Mouse (Mus musculus) heart, embryonic 13.5 days (tissue): Measurements from ENCODE around the gene Saysd1. TPM values are rescaled to one million over a fixed set of nuclear protein-coding genes. Genes with fewer than 3 reads are reported as not detected.

Experiments used
- ATAC-seq: fragments of 200-750 bp; cut with Nextera tagmentation; 2 replicates; pipeline ENCODE4 v1.8.0; 2017; ENCODE audit warnings: moderate TSS enrichment; ENCODE audit not compliant: insufficient number of reproducible peaks, low FRiP score, low TSS enrichment; ENCODE audit errors: extremely low read depth
- H3K27ac ChIP-seq: fragments of 300-500 bp; sonication (generic); replicated peaks from 2 replicates; pipeline ENCODE4 v1.5.1; 2015; ENCODE audit warnings: moderate library complexity, mild to moderate bottlenecking, inconsistent platforms
- H3K27me3 ChIP-seq: fragments of 300-500 bp; sonication (generic); replicated peaks from 2 replicates; pipeline ENCODE4 v1.6.1; 2015; ENCODE audit warnings: mild to moderate bottlenecking, inconsistent platforms
- H3K36me3 ChIP-seq: fragments of 300-500 bp; sonication (generic); 2 replicates; pipeline ENCODE4 v1.6.1; 2015; ENCODE audit warnings: mild to moderate bottlenecking, inconsistent platforms
- H3K4me1 ChIP-seq: fragments of 300-500 bp; sonication (generic); 2 replicates; pipeline ENCODE4 v1.6.1; 2015; ENCODE audit warnings: inconsistent platforms
- H3K4me2 ChIP-seq: fragments of 300-500 bp; sonication (generic); 2 replicates; pipeline ENCODE4 v1.6.1; 2015; ENCODE audit warnings: inconsistent platforms, mild to moderate bottlenecking, moderate library complexity
- H3K4me3 ChIP-seq: fragments of 300-500 bp; sonication (generic); 2 replicates; pipeline ENCODE4 v1.5.1; 2015; ENCODE audit warnings: moderate library complexity, mild to moderate bottlenecking, inconsistent platforms
- H3K9ac ChIP-seq: fragments of 300-500 bp; sonication (generic); 2 replicates; pipeline ENCODE4 v1.6.1; 2015; ENCODE audit warnings: inconsistent platforms, mild to moderate bottlenecking, moderate library complexity
- H3K9me3 ChIP-seq: fragments of 300-500 bp; sonication (generic); 2 replicates; pipeline ENCODE4 v1.6.1; 2016; ENCODE audit warnings: inconsistent platforms
- WGBS: fragments of 180-500 bp; shearing (Covaris S2); methylation state at CpG from one replicate; pipeline ENCODE4 v1.1.7; 2015; ENCODE audit warnings: mixed read lengths; 5-methylcytosine and 5-hydroxymethylcytosine counted together
- polyA plus RNA-seq: library from polyadenylated mRNA; unstranded; fragments of >200 nt; fragmentation: Nextera tagmentation; extraction: Ambion mirVana; gene quantifications from 2 replicates; pipeline ENCODE4 v1.2.1, GENCODE M21; 2015

Saysd1 gene
- polyA plus RNA-seq, 1 experiment from 2014 or later = 8.0 TPM

DNA sequence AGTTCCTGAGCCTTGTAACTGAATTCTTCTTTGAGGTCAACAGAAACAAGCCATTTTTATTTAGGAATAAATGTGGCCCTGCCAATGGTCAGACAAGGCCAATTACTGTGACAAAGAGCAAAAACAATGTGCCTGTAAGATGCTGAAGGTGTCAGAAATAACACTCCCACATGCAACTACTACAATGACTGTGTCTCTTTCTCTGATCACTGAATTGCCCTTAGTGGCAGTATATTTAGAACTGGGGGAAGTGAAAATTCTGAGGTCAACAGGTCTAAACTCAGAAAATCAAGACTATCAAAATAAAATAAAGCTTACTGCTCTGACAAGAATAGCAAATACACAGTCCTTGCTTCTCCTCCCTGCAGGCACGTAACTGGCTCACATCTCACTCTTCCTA, 63.6 kb downstream of the Saysd1 start:
- H3K4me1 ChIP-seq = peaks cover 2% of the 10 kb centered on the region
- H3K4me3 ChIP-seq = no peak overlapping the region
- no peak overlapping the region for H3K27ac ChIP-seq
- peaks cover 8% of the 10 kb centered on the region; the same call in 1 of the 2 replicates for H3K36me3 ChIP-seq
- no peak overlapping the region for H3K9ac ChIP-seq
- WGBS = 76% methylated on average over 1 of the region's 1 CpGs
- no peaks in the 10 kb centered on the region for H3K27me3 ChIP-seq
- no peak for ATAC-seq
- H3K9me3 ChIP-seq = no peaks in the 10 kb centered on the region
- H3K4me2 ChIP-seq = no peak overlapping the region

DNA sequence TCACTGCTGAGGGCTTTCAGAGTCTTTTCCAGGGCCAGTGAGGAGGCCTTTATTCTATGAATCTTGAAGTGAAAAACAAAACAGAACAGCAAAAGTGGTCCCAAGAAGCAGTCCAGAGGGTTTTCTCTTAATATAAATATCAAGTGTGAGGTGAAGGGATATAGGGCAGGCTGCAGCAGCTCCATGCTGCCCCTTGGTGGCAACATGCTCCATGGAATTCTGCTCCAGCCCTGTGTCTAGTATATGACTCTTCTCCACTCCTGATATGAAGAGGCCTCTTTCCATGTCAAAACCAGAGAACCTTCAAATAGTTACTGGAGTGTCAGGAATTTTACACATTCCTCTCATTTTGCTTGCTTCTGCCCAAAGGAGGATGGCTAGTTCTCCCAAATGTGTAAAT, 67.7 kb downstream of the Saysd1 start:
- Histone ChIP-seq H3K9ac (no peak overlapping the region), H3K27me3 (no peaks in the 10 kb centered on the region), H3K36me3 (no peaks in the 10 kb centered on the region), H3K27ac (no peak overlapping the region), H3K4me3 (no peak overlapping the region), H3K9me3 (no peaks in the 10 kb centered on the region), H3K4me1 (peaks cover 4% of the 10 kb centered on the region; the same call in 1 of the 2 replicates), H3K4me2 (no peak overlapping the region)
- no peak for ATAC-seq

DNA sequence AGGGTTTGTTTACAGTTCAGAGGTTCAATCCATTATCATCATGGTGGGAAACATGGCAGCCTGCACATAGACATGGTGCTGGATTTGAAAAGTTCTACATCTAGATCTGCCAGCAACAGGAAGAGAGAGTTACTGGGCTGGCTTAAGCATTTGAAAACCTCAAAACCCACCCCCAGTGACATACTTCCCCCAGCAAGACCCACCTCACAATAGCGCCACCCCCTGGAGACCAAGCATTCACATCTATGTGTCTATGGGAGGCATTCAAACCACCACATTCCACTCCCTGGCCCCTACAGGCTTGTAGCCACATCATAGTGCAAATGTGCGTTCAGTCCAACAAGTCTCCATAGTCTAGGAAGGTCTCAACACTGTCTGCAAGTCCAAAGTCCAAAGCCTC, 70.0 kb downstream of the Saysd1 start:
- no peak for ATAC-seq
- no peaks in the 10 kb centered on the region for H3K9me3 ChIP-seq
- H3K4me2 ChIP-seq = no peak overlapping the region
- WGBS = 69% methylated on average over 2 of the region's 2 CpGs
- H3K4me1 ChIP-seq = peaks cover 4% of the 10 kb centered on the region; the same call in 1 of the 2 replicates
- H3K9ac ChIP-seq = no peak overlapping the region
- H3K36me3 ChIP-seq = no peaks in the 10 kb centered on the region
- no peak overlapping the region for H3K27ac ChIP-seq
- H3K4me3 ChIP-seq = no peak overlapping the region
- H3K27me3 ChIP-seq = no peaks in the 10 kb centered on the region

DNA sequence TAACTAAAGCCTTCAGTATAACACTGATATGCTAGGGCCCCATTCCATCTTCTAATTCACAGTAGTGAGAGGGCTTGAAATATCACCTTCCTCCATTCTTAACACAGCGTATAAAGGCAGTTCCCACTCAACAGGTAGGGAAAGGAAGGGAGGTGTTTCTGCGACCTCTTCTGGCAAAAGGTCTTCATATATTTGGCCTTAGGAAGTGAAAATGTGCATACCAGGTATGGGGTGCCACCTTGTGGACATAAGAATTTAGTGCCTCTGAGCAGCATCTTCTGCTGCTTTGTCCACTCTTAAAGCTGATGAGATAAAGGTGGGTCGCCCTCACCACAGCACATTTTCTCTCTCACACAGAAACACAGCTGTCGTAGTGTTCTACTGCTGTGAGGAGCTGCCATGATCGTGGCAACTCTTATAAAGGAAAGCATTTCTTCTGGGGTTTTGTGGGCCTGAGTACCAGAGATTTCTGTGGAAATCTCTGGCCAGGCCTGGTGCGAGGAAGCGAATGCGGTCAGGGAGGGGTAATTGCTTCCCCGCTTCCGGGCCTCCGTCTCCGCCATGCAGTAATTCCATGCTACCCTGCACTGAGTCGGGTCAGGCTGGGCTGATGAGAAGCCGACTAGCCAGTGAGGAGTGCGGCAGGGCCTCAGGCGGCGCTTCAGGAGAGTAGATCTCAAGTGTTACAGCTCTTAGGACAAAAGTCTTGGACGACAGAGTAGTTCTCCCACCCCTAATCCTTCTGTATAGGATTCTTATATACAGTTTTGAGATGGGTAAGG, 70.8 kb downstream of the Saysd1 start:
- WGBS = 30% methylated on average over 18 of the region's 18 CpGs
- Histone ChIP-seq H3K4me2 (no peak overlapping the region), H3K9me3 (no peaks in the 10 kb centered on the region)

DNA sequence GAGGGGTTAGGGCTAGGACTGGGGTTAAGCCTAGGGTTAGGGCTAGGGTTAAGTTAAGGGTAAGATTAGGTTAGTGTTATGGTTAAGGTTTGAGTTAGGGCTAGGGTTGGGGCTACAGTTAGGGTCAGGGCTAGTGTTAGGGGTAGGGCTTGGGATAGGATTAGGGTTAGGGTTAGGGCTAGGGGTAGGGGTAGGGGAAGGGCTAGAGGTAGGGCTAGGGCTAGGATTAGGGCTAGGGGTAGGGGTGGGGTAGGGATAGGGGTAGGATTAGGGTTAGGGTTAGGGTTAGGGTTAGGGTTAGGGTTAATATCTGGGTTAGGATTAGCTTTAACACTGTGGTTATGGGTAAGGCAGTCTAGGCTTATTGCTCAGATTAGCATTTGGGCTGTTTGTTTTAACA, 73.6 kb downstream of the Saysd1 start:
- no peaks in the 10 kb centered on the region for H3K36me3 ChIP-seq
- H3K4me2 ChIP-seq = no peak overlapping the region
- no peak overlapping the region for H3K9ac ChIP-seq
- H3K27me3 ChIP-seq = no peaks in the 10 kb centered on the region
- no peaks in the 10 kb centered on the region for H3K9me3 ChIP-seq
- H3K27ac ChIP-seq = no peak overlapping the region
- H3K4me1 ChIP-seq = peaks cover 4% of the 10 kb centered on the region; the same call in 1 of the 2 replicates
- H3K4me3 ChIP-seq = no peak overlapping the region
- no peak for ATAC-seq

More for the DNA sequence above, 70.8 kb downstream of the Saysd1 start:
- Histone ChIP-seq H3K36me3 (no peaks in the 10 kb centered on the region), H3K27ac (no peak overlapping the region), H3K9ac (0 out of 2 replicates have a peak overlapping the region, but pooled peaks have one; percentile 11), H3K4me1 (peaks cover 4% of the 10 kb centered on the region; the same call in 1 of the 2 replicates), H3K27me3 (no peaks in the 10 kb centered on the region), H3K4me3 (no peak overlapping the region)
- no peak for ATAC-seq

DNA sequence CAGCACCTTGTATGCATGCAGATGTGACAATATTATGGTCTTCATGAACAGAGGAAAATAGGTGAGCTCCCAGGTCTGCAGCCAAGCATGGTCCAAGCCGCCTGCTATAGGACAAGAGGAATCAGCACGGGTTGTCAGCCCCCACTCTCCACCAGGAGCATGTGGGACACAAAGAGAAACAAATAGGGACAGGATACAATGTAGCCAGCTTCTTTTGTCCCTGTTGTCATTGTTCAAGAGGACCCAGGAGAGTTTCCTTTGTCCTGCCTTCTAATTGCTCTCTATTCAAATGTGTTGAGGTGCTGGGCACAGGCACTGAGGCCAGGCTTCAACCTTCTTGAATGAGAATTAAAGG, 89.9 kb downstream of the Saysd1 start:
- H3K4me1 ChIP-seq = peaks cover 37% of the 10 kb centered on the region
- H3K4me2 ChIP-seq = no peak overlapping the region
- 50% methylated on average over 2 of the region's 2 CpGs for WGBS
- H3K27me3 ChIP-seq = no peaks in the 10 kb centered on the region
- H3K9ac ChIP-seq = no peak overlapping the region
- H3K9me3 ChIP-seq = no peaks in the 10 kb centered on the region
- no peaks in the 10 kb centered on the region for H3K36me3 ChIP-seq
- ATAC-seq = no peak
- no peak overlapping the region for H3K4me3 ChIP-seq
- no peak overlapping the region for H3K27ac ChIP-seq

DNA sequence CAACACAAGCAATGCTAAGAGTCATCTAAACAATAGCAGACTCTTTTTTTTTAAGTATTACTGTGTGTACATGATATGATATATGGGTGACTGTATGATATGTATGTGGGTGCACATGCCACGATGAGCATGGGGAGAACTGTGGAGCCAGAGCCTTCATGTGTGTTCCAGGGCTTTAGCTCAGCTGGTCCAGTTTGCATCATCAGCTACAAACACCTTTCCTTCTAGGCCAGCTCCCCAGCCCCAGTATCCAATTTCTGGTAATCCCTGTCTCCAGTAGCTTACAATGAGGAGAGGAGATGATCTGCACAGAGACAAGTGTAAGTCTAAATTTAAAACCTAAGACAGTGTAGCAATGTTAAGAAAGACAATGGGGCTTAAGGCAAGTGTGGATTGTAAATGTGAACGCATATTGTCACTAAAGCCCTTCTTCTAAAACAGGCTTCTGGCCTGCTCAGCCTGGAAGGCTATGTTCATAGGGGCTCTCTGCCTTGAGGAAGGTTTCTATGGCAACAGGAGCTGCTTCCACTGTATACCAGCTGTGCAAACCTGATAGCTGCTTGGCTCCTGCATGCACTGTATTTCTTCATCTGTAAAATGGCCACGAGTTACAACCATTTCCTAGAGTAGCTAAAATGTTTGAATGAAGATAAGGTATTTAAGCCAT, 90.4 kb downstream of the Saysd1 start:
- no peak overlapping the region for H3K27ac ChIP-seq
- no peak overlapping the region for H3K4me3 ChIP-seq
- H3K9ac ChIP-seq = no peak overlapping the region
- H3K4me1 ChIP-seq = peaks cover 37% of the 10 kb centered on the region
- H3K27me3 ChIP-seq = no peaks in the 10 kb centered on the region
- no peaks in the 10 kb centered on the region for H3K36me3 ChIP-seq
- WGBS = 54% methylated on average over 3 of the region's 3 CpGs
- ATAC-seq = no peak
- no peaks in the 10 kb centered on the region for H3K9me3 ChIP-seq
- no peak overlapping the region for H3K4me2 ChIP-seq

DNA sequence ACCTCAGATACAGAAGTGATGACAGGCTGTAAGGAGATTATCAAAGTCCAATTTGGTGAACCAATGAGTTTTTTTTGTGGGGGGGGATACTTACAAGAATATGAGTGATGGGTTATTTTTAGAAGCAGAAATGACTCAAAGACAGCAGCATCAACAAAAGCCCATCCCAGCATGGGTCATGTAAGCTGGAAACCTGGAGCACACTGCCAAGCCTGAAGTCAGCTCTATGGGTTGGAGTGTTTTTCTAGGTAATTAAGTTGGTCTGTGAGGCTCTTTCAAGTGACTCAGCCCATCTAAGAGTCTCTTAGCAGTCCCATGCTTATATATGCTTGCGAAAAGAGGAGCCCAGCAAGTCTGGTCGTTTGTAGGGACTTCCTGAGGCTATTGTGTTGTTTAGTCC, 91.0 kb downstream of the Saysd1 start:
- Histone ChIP-seq H3K36me3 (no peaks in the 10 kb centered on the region), H3K27ac (no peak overlapping the region), H3K4me3 (no peak overlapping the region), H3K4me2 (no peak overlapping the region), H3K4me1 (peaks cover 37% of the 10 kb centered on the region), H3K27me3 (no peaks in the 10 kb centered on the region), H3K9me3 (no peaks in the 10 kb centered on the region), H3K9ac (no peak overlapping the region)
- no peak for ATAC-seq
- WGBS = 61% methylated on average over 2 of the region's 2 CpGs

DNA sequence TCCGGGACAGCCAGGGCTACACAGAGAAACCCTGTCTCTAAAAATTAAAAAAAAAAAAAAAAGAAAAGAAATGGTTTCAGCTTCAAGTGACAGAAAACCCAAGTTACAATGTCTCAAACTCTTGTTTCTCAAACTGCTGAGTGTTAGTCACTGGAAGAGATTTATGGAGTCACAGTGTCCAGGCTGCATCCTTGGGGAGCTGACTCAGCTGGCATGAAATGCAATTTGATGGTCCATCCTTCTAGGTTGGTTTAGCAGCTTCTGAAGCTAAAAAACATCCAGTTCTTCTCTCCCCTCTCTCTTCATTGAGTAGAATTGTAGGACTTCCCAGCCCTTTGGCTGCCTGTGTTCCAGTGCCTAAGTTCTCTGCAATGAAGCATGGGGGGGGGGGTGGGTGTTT, 94.3 kb downstream of the Saysd1 start:
- WGBS = 85% methylated on average over 1 of the region's 1 CpGs
- Histone ChIP-seq H3K9ac (no peak overlapping the region), H3K4me2 (no peak overlapping the region), H3K27me3 (no peaks in the 10 kb centered on the region), H3K9me3 (no peaks in the 10 kb centered on the region), H3K27ac (no peak overlapping the region), H3K4me1 (peaks cover 35% of the 10 kb centered on the region), H3K36me3 (no peaks in the 10 kb centered on the region), H3K4me3 (no peak overlapping the region)
- ATAC-seq = no peak

DNA sequence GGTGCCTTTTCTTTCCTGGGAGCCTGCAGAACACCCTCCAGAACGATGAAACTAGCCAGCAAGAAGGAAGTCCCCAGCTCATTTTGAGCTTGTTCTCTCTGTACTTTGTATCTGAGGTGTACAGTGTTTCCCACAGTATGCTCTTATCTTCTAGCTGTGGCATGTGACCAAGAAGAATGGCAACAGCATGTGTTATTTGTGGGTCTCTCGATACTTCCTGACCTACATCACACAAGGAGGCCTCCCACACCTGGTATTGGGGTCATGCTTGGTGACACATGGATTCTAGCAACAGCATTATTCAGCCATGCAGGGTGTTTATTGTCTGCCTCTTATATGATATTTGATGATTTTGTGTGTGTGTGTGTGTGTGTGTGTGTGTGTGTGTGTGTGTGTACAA, 96.5 kb downstream of the Saysd1 start:
- Histone ChIP-seq H3K27me3 (no peaks in the 10 kb centered on the region), H3K4me1 (peaks cover 17% of the 10 kb centered on the region), H3K4me3 (no peak overlapping the region), H3K4me2 (no peak overlapping the region), H3K9me3 (no peaks in the 10 kb centered on the region), H3K27ac (no peak overlapping the region), H3K9ac (no peak overlapping the region), H3K36me3 (no peaks in the 10 kb centered on the region)
- ATAC-seq = no peak
- 33% methylated on average over 2 of the region's 2 CpGs for WGBS

DNA sequence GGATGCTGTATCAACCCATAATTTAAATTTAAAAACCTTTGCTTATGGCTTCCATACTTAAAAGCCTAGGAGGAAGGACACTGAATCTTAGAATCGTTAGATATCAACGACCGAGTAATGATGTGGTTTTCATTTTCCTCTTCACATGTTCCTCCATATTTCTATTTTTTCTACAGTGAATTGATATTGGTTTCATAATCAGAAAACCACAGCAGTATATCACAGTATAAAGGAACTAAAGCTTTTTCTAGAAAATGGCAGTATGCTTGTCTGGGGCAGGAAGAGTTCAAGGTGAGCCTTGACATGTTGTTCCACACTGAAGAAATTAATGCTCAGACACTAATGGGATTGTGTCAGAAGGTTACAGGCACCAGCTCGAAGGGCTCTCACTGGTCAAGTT, 97.4 kb downstream of the Saysd1 start:
- Histone ChIP-seq H3K4me1 (peaks cover 24% of the 10 kb centered on the region), H3K9ac (no peak overlapping the region), H3K4me3 (no peak overlapping the region), H3K27ac (no peak overlapping the region), H3K36me3 (no peaks in the 10 kb centered on the region), H3K27me3 (no peaks in the 10 kb centered on the region), H3K9me3 (no peaks in the 10 kb centered on the region), H3K4me2 (no peak overlapping the region)
- no peak for ATAC-seq
- 85% methylated on average over 4 of the region's 4 CpGs for WGBS

DNA sequence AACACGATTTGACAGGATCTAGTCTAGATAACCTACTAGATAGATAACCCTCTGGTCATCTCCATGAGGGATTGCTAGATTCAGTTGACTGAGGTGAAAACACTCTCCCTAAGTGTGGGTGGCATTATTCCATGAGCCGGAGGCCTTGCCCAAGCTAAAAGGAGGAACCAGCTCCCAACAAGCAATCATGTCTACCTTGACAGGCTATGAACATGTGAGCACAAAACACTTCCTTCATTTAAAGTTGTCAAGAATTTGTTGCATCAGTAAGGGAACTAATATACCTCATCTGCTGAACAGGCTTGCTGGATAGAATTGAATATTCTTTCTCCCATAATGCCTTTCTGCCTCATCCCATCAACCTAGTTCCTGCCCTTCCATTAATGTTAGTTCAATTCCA, 98.5 kb downstream of the Saysd1 start:
- Histone ChIP-seq H3K9me3 (no peaks in the 10 kb centered on the region), H3K36me3 (no peaks in the 10 kb centered on the region), H3K27ac (no peak overlapping the region), H3K9ac (no peak overlapping the region), H3K4me1 (peaks cover 33% of the 10 kb centered on the region), H3K4me2 (no peak overlapping the region), H3K4me3 (no peak overlapping the region), H3K27me3 (no peaks in the 10 kb centered on the region)
- no peak for ATAC-seq
- 79% methylated on average over 2 of the region's 2 CpGs for WGBS
